Mouse (Mus musculus) ZHBTc4 (cell line): Measurements from ENCODE around the gene Fgd6.

Experiments
- DNase-seq: peaks from one replicate; pipeline ENCODE4 v3.0.0-alpha.2; 2011; ENCODE audit warnings: low read depth, low spot score

Fgd6 gene

DNA sequence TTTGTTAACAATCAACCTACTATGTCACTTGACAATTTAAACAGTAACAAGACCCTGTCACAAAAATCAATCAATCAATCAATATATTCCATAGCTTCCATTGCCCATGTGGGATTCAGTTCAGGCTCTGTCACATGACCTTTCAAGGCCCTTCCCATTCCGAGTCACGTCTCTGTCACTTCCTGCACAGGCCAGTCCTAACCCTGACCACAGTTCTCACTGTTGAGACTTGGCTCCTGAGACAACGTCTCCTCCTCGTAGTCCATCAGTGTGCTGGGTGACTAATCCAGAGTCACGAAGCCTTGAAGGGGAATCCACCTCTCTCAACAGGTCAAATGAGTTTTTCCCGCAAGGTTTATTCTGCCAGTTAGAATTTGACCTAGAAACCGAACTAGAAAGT is 138.9 kb downstream of the Fgd6 start:
- no peak for DNase-seq

DNA sequence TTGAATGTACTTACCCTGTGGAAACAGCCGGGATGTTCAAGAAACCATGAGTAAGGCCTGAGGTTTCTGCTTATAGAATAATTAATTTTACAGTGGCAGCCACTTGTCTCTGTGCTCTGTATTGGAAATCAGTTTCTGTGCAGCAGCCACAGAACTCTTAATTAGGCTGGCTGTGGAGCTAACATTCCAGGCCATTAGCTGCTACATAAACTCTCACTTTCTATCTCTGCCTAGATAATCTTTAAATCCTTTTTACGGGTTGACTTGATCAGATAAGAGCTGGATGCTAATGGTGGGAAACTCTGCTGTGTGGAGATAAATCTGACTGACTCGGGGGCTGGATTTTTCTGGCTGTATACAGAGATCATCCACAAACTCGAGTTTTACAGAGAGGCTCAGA is 147.4 kb downstream of the Fgd6 start:
- DNase-seq: no peak
